Mouse (Mus musculus) midbrain, embryonic 11.5 days (tissue): ENCODE data around the gene Ush1c. TPM values are rescaled to one million over a fixed set of nuclear protein-coding genes. Genes with fewer than 3 reads are reported as not detected.

Experiments used
- ATAC-seq: fragments of 200-750 bp; cut with Nextera tagmentation; 2 replicates; pipeline ENCODE4 v1.8.0; 2017; ENCODE audit warnings: moderate TSS enrichment, moderate library complexity; ENCODE audit not compliant: low FRiP score
- DNase-seq: peaks from one replicate; pipeline ENCODE4 v3.0.0; 2015; ENCODE audit warnings: low spot score; ENCODE audit errors: missing footprints
- H3K27ac ChIP-seq: fragments of 300-500 bp; sonication (generic); 2 replicates; pipeline ENCODE4 v1.5.1; 2014; ENCODE audit warnings: low read depth, low read length
- H3K27me3 ChIP-seq: fragments of 300-500 bp; sonication (generic); 2 replicates; pipeline ENCODE4 v1.6.1; 2014; ENCODE audit warnings: mild to moderate bottlenecking, low read length, moderate library complexity, mixed read lengths; ENCODE audit not compliant: control insufficient read depth, insufficient read depth
- H3K36me3 ChIP-seq: fragments of 300-500 bp; sonication (generic); 2 replicates; pipeline ENCODE4 v1.6.1; 2014; ENCODE audit warnings: mild to moderate bottlenecking, low read length, moderate library complexity, mixed read lengths; ENCODE audit not compliant: control insufficient read depth, insufficient read depth
- H3K4me1 ChIP-seq: fragments of 300-500 bp; sonication (generic); 2 replicates; pipeline ENCODE4 v1.6.1; 2014; ENCODE audit warnings: low read length; ENCODE audit not compliant: control insufficient read depth, insufficient read depth
- H3K4me2 ChIP-seq: fragments of 300-500 bp; sonication (generic); 2 replicates; pipeline ENCODE4 v1.6.1; 2014; ENCODE audit warnings: mild to moderate bottlenecking, moderate library complexity
- H3K4me3 ChIP-seq: fragments of 300-500 bp; sonication (generic); 2 replicates; pipeline ENCODE4 v1.5.1; 2014; ENCODE audit warnings: low read depth, low read length
- H3K9ac ChIP-seq: fragments of 300-500 bp; sonication (generic); 2 replicates; pipeline ENCODE4 v1.6.1; 2014; ENCODE audit warnings: low read length
- H3K9me3 ChIP-seq: fragments of 300-500 bp; sonication (generic); 2 replicates; pipeline ENCODE4 v1.6.1; 2016; ENCODE audit warnings: low read length; ENCODE audit not compliant: control insufficient read depth
- WGBS: fragments of 180-500 bp; shearing (Covaris S2); extraction: QIAGEN DNeasy Blood & Tissue Kit; methylation state at CpG from one replicate; pipeline ENCODE4 v1.1.7; 2014; 5-methylcytosine and 5-hydroxymethylcytosine counted together
- polyA plus RNA-seq: library from polyadenylated mRNA; unstranded; fragments of >200 nt; fragmentation: Nextera tagmentation; extraction: Ambion mirVana; gene quantifications from 2 replicates; pipeline ENCODE4 v1.2.1, GENCODE M21; 2014

The Ush1c gene
- polyA plus RNA-seq, 1 experiment from 2014 or later = 2.6 TPM

DNA sequence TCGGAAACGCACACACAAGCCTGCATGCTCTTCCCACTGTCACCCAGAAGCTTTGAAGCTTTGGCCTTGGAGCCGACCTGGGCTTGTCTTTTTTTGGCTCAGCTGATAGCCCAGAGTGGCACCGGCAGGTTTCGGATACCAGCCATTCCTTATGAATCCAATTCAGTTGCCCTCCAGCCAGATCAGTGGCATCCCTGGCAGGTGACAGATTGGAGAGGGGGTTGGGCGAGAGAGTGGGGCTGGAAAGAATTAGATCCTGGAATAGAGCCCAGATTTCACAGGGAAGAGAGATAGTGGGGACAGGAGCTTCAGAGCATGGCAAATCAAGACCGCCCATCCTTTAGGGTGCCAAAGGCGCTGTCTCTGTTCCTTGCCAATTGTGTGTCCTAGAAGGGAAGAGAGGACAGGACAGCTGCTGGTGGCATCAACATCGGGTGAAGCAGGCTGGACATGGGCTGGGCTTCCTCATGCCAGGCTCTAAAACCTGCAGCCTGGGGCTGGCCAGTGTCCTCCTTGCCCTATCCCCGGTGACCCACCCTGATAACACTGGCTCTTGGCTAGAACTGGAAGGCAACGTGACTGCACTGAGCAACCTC is 76.1 kb downstream of the Ush1c start:
- no peak overlapping the region for H3K9ac ChIP-seq
- 80% methylated on average over 11 of the region's 11 CpGs for WGBS
- no peak overlapping the region for H3K4me3 ChIP-seq
- no peak overlapping the region for H3K4me2 ChIP-seq
- DNase-seq (no peak), ATAC-seq (no peak)
- no peak overlapping the region for H3K27ac ChIP-seq
- no peaks in the 10 kb centered on the region for H3K27me3 ChIP-seq
- H3K4me1 ChIP-seq = no peaks in the 10 kb centered on the region; the same call in 1 of the 2 replicates
- no peaks in the 10 kb centered on the region for H3K36me3 ChIP-seq
- H3K9me3 ChIP-seq = no peaks in the 10 kb centered on the region

DNA sequence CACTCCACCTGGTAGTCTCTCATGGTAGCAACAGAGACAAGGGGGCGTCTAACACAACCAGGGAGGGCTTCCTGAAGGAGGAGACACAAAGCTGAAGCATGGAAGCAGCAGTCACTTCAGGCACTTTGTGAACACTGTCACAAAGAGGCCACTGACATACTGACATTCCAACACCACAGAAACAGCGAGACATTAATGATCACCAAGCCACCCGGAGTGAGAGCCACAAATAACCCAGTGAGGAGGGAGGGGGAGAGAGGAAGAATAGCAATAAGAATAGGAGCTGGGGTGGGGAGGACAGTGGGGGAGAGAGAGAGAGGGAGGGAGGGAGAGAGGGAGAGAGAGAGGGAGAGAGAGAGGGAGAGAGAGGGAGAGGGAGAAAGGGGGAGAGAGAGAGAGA is 76.7 kb downstream of the Ush1c start:
- Histone ChIP-seq H3K9me3 (no peaks in the 10 kb centered on the region), H3K4me2 (no peak overlapping the region), H3K27me3 (no peaks in the 10 kb centered on the region), H3K9ac (no peak overlapping the region), H3K4me1 (no peaks in the 10 kb centered on the region; the same call in 1 of the 2 replicates), H3K4me3 (no peak overlapping the region), H3K36me3 (no peaks in the 10 kb centered on the region), H3K27ac (no peak overlapping the region)
- no peak for DNase-seq
- no peak for ATAC-seq
- 38% methylated on average over 3 of the region's 3 CpGs for WGBS

DNA sequence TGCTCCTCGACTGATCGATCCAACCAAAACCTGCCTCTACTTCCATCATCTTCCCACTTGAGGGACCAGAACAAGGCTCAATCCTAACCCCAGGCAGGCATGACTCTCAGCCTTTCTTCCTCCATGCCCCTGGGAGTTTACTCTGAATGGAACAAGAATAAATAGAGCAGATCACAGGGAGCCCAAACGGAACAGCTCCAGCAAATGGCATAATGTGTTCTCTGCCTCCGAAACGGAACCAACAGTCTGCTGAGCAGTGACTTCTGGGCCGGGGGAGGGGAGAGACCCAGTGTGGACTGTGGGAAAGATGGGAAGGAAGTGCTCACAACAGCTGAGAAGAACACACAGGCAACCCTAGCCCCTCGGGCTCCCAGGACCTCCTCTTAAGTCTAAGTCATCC is 80.6 kb downstream of the Ush1c start:
- Histone ChIP-seq H3K4me3 (no peak overlapping the region), H3K9me3 (no peaks in the 10 kb centered on the region), H3K27ac (no peak overlapping the region), H3K27me3 (no peaks in the 10 kb centered on the region; the same call in 1 of the 2 replicates), H3K36me3 (no peaks in the 10 kb centered on the region), H3K4me2 (no peak overlapping the region), H3K4me1 (peaks cover 12% of the 10 kb centered on the region), H3K9ac (no peak overlapping the region)
- ATAC-seq (no peak), DNase-seq (no peak)
- WGBS = 77% methylated on average over 7 of the region's 7 CpGs

DNA sequence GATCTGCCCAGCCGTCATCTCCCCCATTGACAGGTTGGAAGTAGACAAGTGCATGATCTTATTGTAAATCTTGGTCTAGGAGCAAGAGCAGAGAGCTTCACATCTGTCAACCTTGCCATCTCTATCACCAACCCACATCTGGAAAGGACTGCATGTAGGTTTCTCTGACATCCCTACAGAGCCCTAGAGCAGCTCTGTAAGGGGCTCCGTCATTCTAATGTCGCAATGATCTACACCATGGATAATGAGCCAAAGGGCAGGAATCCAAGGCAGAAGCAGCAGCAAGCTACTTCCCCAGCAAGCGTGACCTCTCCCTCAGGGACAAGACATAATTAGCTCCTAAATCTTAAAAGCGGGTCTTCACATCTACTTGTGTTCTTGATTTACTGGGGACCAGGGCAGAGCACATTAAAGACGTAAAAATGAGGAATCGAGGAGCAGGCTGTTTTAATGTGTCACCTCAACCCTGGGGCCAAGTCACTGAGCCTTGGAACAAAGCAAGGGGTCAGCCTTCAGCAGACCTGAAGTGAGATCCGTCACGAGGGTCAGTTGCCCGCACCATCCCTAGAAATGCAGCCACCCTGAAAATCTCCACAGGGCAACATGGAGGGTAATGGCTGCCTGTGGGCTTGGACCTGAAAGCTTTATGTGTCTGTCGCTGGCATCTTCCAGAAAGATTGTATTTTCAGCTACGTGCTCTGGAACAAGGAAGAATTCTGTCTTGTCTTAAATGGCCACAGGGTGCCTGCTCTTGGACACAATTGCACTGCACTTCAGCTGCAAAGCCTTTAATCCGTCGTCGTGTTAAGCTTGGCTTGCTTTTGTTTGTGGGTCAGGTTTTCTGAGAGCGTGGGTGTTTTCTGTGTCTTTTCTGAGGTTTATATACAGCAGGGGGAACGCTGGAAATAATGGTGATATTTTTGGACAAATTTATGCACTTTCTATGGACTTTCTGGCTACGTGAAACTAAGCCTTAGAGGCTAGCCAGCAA is 83.5 kb downstream of the Ush1c start:
- Histone ChIP-seq H3K36me3 (no peaks in the 10 kb centered on the region), H3K4me2 (no peak overlapping the region; the same call in 1 of the 2 replicates), H3K9me3 (no peaks in the 10 kb centered on the region), H3K27me3 (no peaks in the 10 kb centered on the region; the same call in 1 of the 2 replicates), H3K27ac (no peak overlapping the region), H3K4me3 (no peak overlapping the region), H3K9ac (no peak overlapping the region), H3K4me1 (peaks cover 12% of the 10 kb centered on the region)
- ATAC-seq (no peak), DNase-seq (peak; percentile 92)
- WGBS = 26% methylated on average over 18 of the region's 18 CpGs

DNA sequence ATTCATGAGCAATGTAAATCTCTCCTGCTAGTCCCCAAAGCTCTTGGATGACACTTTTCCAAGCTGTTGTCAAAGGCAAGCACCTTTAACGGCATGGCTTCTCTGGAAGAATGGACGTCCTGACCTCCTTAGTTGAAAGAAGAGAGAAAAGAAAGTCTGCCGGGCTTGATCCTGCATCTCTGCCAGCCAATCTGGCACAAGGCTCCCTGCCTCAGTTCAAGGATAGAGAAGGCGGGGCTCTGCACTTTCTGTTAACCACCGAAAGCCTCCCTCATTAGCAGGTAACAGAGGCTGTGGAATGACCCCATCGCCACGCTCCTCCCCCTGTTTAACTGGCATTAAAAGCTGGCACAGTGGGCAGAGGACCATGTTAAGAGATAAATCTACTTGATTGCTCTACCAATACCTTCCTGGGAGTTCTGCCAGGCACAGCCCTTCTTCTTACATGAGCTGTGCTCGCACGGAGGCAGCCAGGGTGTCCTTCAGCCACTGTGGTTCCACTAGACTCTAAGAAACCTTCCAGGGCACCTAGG is 85.4 kb downstream of the Ush1c start:
- WGBS = 72% methylated on average over 9 of the region's 9 CpGs
- Histone ChIP-seq H3K4me1 (peaks cover 12% of the 10 kb centered on the region), H3K4me3 (no peak overlapping the region), H3K4me2 (no peak overlapping the region), H3K27ac (no peak overlapping the region), H3K9ac (no peak overlapping the region), H3K9me3 (no peaks in the 10 kb centered on the region), H3K27me3 (no peaks in the 10 kb centered on the region; the same call in 1 of the 2 replicates), H3K36me3 (no peaks in the 10 kb centered on the region)
- ATAC-seq = no peak
- no peak for DNase-seq

DNA sequence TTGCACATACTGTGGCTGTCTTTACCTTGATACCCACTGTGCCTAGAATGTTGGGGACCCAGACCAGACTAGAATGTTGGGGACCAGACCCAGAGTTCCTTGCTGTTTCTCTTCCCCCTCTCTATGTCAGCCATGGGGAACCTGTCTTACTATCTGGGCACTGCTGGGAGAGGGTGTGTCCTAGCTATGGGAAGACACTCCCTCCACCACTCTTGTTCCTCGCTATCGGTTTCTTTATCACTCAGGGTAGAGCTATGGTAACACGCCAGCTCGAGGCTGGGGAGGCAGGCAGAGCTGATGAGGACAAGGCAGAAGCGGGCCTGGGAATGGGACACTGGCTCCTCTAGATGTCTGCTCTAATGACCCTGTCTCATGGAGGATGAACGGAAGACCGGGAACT is 90.9 kb downstream of the Ush1c start:
- H3K9ac ChIP-seq = no peak overlapping the region
- DNase-seq (no peak), ATAC-seq (no peak)
- H3K27ac ChIP-seq = no peak overlapping the region
- H3K36me3 ChIP-seq = no peaks in the 10 kb centered on the region
- H3K27me3 ChIP-seq = no peaks in the 10 kb centered on the region
- no peaks in the 10 kb centered on the region for H3K9me3 ChIP-seq
- no peak overlapping the region for H3K4me3 ChIP-seq
- no peaks in the 10 kb centered on the region for H3K4me1 ChIP-seq
- no peak overlapping the region for H3K4me2 ChIP-seq
- WGBS = 92% methylated on average over 7 of the region's 7 CpGs

DNA sequence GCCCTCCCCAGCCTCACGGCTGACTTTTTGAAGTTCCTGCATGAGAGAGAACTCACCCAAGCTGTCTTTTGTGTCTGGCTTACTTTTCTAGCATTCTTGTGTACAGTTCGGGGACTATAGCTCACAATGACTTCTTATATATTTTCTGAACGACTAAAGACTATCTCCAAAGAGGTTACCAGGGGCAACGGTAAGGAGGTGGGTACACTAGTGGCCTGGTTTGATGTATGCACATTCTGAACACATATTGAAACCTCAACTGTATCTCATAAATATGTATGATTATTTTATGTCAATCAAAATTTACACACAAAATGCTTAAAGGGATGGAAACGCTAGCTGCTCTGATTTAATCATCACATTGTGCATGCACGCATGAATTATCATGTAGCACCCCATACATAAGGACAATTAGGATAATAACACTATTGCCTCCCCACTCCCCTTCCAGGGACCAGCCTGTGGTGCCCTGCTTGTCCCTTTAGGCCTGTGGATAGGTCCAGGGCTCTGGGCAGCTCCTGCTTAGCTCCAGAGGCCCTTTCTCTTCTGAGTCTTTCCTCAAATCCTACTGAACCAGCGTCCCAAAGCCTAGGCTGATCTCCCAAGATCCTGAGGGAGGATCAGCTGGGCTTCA is 91.5 kb downstream of the Ush1c start:
- 84% methylated on average over 7 of the region's 7 CpGs for WGBS

More for the DNA sequence above, 91.5 kb downstream of the Ush1c start:
- no peaks in the 10 kb centered on the region for H3K36me3 ChIP-seq
- no peaks in the 10 kb centered on the region for H3K9me3 ChIP-seq
- H3K4me3 ChIP-seq = no peak overlapping the region
- H3K27me3 ChIP-seq = no peaks in the 10 kb centered on the region
- H3K4me2 ChIP-seq = no peak overlapping the region
- DNase-seq = no peak
- ATAC-seq = no peak
- no peak overlapping the region for H3K27ac ChIP-seq
- no peaks in the 10 kb centered on the region for H3K4me1 ChIP-seq
- no peak overlapping the region for H3K9ac ChIP-seq
